Mouse (Mus musculus) olfactory bulb, adult 2 months (tissue): ENCODE results near the gene Abca16.

Experiments used
- CTCF ChIP-seq: fragments of 200-500 bp; IDR thresholded peaks from 2 replicates; pipeline ENCODE4 v1.5.1; 2012; ENCODE audit warnings: low read depth, mild to moderate bottlenecking, low read length, moderate library complexity; ENCODE audit not compliant: insufficient read depth
- POLR2A ChIP-seq: fragments of 200-500 bp; IDR thresholded peaks from 2 replicates; pipeline ENCODE4 v1.6.1; 2012; ENCODE audit warnings: mild to moderate bottlenecking, low read depth, low read length, moderate library complexity; ENCODE audit not compliant: insufficient read depth

- TF ChIP-seq POLR2A (no peak), CTCF (no peak)
Measured at GRCm38 (mm10) chr7:120552479-120553180, 143.2 kb downstream of the Abca16 start.
